Mouse (Mus musculus): ENCODE results near the gene Coro2b.

The Coro2b gene

GRCm38 (mm10) chr9:62513492-62514133 is 23.2 kb downstream of the Coro2b start:
- DNase-seq (ENCODE audit: low read depth, low spot score) = no peak

- peak; percentile 78 for DNase-seq (ENCODE audit: low read depth, low spot score)
Observed at GRCm38 (mm10) chr9:62510530-62510936, 26.3 kb downstream of the Coro2b start.

- DNase-seq (ENCODE audit: low read depth, low spot score) = no peak
Observed at GRCm38 (mm10) chr9:62509617-62510016, 27.2 kb downstream of the Coro2b start.

GRCm38 (mm10) chr9:62508740-62509524 is 27.9 kb downstream of the Coro2b start:
- no peak for DNase-seq (ENCODE audit: low read depth, low spot score)

GRCm38 (mm10) chr9:62506467-62507067 is 30.3 kb downstream of the Coro2b start:
- DNase-seq (ENCODE audit: low read depth, low spot score) = no peak

GRCm38 (mm10) chr9:62504129-62504528 is 32.7 kb downstream of the Coro2b start:
- DNase-seq (ENCODE audit: low read depth, low spot score) = no peak

- no peak for DNase-seq (ENCODE audit: low read depth, low spot score)
Observed at GRCm38 (mm10) chr9:62502361-62502760, 34.5 kb downstream of the Coro2b start.

- no peak for DNase-seq (ENCODE audit: low read depth, low spot score)
Observed at GRCm38 (mm10) chr9:62501566-62501965, 35.3 kb downstream of the Coro2b start.

GRCm38 (mm10) chr9:62500007-62500406 is 36.8 kb downstream of the Coro2b start:
- peak; percentile 58 for DNase-seq (ENCODE audit: low read depth, low spot score)

- no peak for DNase-seq (ENCODE audit: low read depth, low spot score)
Observed at GRCm38 (mm10) chr9:62498945-62499344, 37.9 kb downstream of the Coro2b start.

- DNase-seq (ENCODE audit: low read depth, low spot score) = peak; percentile 77
Observed at GRCm38 (mm10) chr9:62497135-62498092, 39.4 kb downstream of the Coro2b start.

- DNase-seq (ENCODE audit: low read depth, low spot score) = no peak
Observed at GRCm38 (mm10) chr9:62492306-62492990, 44.4 kb downstream of the Coro2b start.

- DNase-seq (ENCODE audit: low read depth, low spot score) = no peak
Observed at GRCm38 (mm10) chr9:62491611-62492010, 45.2 kb downstream of the Coro2b start.

GRCm38 (mm10) chr9:62491104-62491503 is 45.7 kb downstream of the Coro2b start:
- peak; percentile 89 for DNase-seq (ENCODE audit: low read depth, low spot score)

GRCm38 (mm10) chr9:62484107-62484506 is 52.7 kb downstream of the Coro2b start:
- no peak for DNase-seq (ENCODE audit: low read depth, low spot score)

GRCm38 (mm10) chr9:62482788-62483187 is 54.1 kb downstream of the Coro2b start:
- DNase-seq (ENCODE audit: low read depth, low spot score) = no peak

- peak; percentile 45 for DNase-seq (ENCODE audit: low read depth, low spot score)
Observed at GRCm38 (mm10) chr9:62480898-62481642, 55.8 kb downstream of the Coro2b start.

- DNase-seq (ENCODE audit: low read depth, low spot score) = no peak
Observed at GRCm38 (mm10) chr9:62480149-62480548, 56.7 kb downstream of the Coro2b start.

- DNase-seq (ENCODE audit: low read depth, low spot score) = no peak
Observed at GRCm38 (mm10) chr9:62476782-62477487, 59.9 kb downstream of the Coro2b start.

- DNase-seq (ENCODE audit: low read depth, low spot score) = no peak
Observed at GRCm38 (mm10) chr9:62474206-62474605, 62.6 kb downstream of the Coro2b start.

Measured in ES-CJ7 (cell line).